Mouse (Mus musculus): Measurements from ENCODE around the gene Serpina6.

DNA sequence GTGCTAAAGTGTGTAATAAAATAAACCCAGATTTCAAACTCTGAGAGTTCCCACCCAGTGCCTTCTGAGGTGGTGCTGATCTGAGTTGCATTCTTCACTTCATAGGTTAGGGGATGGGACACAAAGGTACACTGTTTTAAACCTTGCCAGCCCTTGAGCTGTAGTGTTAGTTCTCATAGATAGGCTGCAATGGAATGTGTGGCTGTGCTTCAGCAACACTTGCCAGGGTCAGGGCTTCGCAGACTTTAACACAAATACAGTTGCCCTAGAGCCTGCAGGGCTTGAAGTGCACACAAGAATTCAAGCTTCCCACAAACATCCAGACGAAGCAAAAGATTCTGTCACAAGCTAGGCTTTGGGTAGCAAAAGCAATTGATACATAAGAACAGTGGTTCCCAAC is 14.0 kb upstream of the Serpina6 start:
- TF ChIP-seq CTCF (IDR thresholded peaks at IDR 0.05; ENCODE audit: low read depth, low read length): no peak
- TF ChIP-seq TAL1 (conservative IDR thresholded peaks at IDR 0.05; ENCODE audit: low read depth, low read length): no peak

All from G1E (cell line).